Mouse (Mus musculus) T-cell, adult 66 days (primary cell): Measurements from ENCODE around the gene Krtap9-5. TPM values are rescaled to one million over a fixed set of nuclear protein-coding genes. Genes with fewer than 3 reads are reported as not detected.

ENCODE experiments used
- total RNA-seq, 2 experiments: library from RNA; stranded (reverse); gene quantifications; 3 replicates in 1 of 2; 4 replicates in 1 of 2; pipeline ENCODE4 v1.2.4; 2023

Gene Krtap9-5
- total RNA-seq, result not detected

DNA sequence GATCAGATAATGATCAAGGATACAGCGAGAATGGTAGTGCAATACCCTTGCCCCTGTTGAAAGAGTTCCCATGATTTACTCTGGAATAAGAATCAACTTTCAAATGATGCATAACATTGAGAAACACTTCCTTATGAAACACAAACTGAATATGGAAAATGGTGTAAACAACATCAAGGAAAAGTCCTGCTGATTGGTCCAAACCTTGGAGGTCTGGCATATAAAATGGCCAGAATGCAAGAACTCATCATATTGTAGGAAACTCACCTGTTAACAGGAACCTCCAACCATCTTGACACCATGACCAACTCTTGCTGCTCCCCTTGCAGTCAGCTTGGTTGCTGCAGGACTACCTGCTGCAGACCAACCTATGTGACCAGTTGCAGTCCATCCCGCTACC, at the start of gene Krtap9-5:
TSS of gene Krtap9-5 (plus strand) at position 301 of the 400 bp plus-strand sequence.

DNA sequence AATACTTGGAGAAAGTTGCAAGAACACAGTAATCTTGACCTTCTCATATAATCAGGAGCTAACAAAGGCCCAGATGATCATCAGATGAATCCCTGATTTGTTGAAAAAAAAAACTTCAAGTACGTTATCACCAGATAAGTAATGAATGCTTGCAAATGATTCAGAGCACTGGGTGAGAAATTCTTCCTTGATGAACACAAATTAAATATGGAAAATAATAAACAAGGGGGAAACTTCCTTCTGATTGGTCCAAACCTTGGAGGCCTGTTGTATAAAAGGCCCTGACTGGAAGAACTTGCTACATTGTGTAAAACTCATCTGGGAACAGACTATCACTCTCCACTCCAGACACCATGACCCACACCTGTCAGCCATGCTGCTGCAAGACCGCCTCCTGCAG, 40.7 kb upstream of the Krtap9-5 start, which contains the start of gene Krtap31-1:
TSS of gene Krtap31-1 (plus strand) at position 301 of the 400 bp plus-strand sequence.

DNA sequence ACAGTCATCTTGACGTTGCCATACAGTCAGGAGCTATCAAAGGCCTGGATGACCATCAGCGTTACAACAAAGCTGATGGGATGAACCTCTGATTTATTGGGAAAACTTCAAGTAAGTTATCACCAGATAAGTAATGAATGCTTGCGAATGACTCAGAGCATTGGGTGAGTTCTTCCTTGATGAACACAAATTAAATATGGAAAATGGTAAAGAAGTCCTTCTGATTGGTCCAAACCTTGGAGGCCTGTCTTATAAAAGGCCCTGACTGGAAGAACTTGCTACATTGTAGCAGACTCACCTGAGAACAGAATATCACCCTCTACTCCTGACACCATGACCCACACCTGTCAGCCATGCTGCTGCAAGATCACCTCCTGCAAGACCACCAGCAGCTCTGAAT, 33.8 kb upstream of the Krtap9-5 start, which contains the start of gene Gm11565:
TSS of gene Gm11565 (plus strand) at position 301 of the 400 bp plus-strand sequence.

DNA sequence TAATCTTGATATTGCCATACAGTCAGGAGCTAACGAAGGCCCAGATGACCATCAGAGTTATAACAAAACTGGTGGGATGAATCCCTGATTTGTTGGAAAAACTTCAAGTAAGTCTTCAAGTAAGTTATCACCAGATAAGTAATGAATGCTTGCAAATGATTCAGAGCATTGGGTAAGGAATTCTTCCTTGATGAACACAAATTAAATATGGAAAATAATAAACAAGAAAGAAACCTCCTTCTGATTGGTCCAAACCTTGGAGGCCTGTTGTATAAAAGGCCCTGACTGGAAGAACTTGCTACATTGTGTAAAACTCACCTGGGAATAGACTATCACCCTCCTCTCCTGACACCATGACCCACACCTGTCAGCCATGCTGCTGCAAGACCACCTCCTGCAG, 12.3 kb upstream of the Krtap9-5 start, which contains the start of gene Krtap31-2:
TSS of gene Krtap31-2 (plus strand) at position 301 of the 400 bp plus-strand sequence.

DNA sequence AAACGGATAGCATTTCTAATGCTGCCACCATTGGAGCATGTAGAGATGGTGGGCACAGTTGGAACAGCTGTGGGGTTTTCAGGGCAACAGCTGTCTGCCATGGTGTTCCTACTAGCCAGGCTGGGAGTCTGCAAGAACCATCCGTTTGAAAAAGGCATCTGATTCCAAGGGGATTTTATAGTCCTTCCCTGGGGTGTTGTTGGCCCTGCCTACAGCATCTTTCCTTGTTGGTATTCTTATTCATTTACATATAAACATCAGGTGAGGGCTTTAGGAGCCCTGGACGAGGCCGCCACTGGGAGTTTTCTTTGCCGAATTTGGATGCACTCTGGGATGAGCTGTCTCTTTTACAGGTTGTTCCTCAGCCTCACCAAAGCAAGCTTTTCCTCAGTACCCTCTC, 30.7 kb downstream of the Krtap9-5 start, which contains the start of gene Krtap29-1:
TSS of gene Krtap29-1 (minus strand) at position 101 of the 400 bp plus-strand sequence.

DNA sequence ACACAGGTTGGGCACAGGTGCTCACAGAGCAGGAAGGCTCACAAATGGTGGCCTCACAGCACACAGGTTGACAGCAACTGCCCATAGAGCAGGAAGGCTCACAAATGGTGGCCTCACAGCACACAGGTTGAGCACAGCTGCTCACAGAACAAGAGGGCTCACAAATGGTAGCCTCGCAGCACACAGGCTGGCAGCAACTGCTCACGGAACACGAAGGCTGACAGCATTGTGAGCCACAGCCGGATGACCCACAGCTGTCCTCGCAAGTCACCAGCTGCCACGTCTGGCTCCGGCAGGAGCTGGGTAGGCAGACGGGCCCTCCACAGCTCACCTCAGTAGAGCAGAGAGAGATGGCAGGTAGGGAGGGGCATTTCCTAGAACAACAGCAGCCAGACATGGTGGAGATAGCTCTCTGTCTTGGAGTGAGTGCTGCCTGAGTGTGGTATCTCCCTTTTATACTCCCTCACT, 37.9 kb downstream of the Krtap9-5 start, which contains the start of gene Krtap16-1:
TSS of gene Krtap16-1 (minus strand) at position 418 of the 468 bp plus-strand sequence.

DNA sequence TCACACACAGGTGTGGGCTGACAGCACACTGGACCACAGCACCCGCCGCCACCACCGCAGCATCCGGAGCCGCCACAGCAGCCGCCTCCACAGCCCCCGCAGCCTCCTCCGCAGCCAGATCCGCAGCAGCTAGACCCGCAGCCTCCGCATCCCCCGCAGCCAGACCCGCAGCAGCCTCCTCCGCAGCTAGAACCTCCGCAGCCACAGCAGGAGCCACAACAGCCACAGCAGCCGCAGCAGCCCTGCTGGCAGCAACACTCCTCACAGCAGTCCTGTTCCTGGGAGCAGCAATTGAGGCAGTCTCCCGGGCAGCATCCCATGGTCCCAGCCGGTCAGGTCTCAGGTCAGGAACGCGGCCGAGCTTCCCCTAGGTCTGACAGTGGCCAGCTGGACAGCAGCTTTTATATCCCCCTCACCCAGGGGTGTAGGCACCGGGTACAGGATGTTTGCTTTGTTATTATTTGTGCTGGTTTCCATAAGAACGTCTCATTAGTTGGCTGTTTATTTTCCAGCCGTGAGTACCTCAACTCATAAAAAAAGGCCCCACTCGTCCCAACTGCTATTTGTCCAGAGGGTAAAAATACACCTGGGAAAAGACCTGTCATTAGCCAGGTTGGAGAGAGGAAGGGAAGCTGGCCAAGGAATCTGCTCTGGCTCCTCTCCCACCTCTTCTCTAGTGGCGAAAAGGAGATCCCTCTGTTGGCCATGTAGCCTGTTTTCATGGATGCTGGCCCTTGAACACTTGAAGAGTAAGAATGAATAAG, 45.5 kb downstream of the Krtap9-5 start, which contains the start of gene Krtap17-1:
TSS of gene Krtap17-1 (minus strand) at position 375 of the 764 bp plus-strand sequence.

Other genes with a start within 250 kb of the Krtap9-5 start
- gene Gm14180, start 214.2 kb upstream of the Krtap9-5 start, total RNA-seq, result not detected
- gene Gm11595, start 175.6 kb upstream of the Krtap9-5 start, total RNA-seq, result not detected
- gene Krtap4-8, start 167.8 kb upstream of the Krtap9-5 start, total RNA-seq, result not detected
- not detected for gene Krtap4-9, start 163.3 kb upstream of the Krtap9-5 start, total RNA-seq
- gene Gm11596, start 155.0 kb upstream of the Krtap9-5 start, total RNA-seq, result not detected
- gene Gm11569, start 149.5 kb upstream of the Krtap9-5 start, total RNA-seq, result not detected
- not detected for gene Gm11554, start 144.0 kb upstream of the Krtap9-5 start, total RNA-seq
- gene Krtap4-13, start 138.6 kb upstream of the Krtap9-5 start, total RNA-seq, result not detected
- gene Gm11564, start 132.8 kb upstream of the Krtap9-5 start, total RNA-seq, result not detected
- not detected for gene 2300003K06Rik, start 110.4 kb upstream of the Krtap9-5 start, total RNA-seq
- not detected for gene Krtap4-16, start 96.9 kb upstream of the Krtap9-5 start, total RNA-seq
- not detected for gene Gm11568, start 90.6 kb upstream of the Krtap9-5 start, total RNA-seq
- gene Gm11559, start 84.0 kb upstream of the Krtap9-5 start, total RNA-seq, result not detected
- gene Krtap9-1, start 75.1 kb upstream of the Krtap9-5 start, total RNA-seq, result not detected
- gene Gm11567, start 69.3 kb upstream of the Krtap9-5 start, total RNA-seq, result not detected
- gene Krtap31-1, start 40.6 kb upstream of the Krtap9-5 start, total RNA-seq, result not detected
- not detected for gene Gm11565, start 33.7 kb upstream of the Krtap9-5 start, total RNA-seq
- gene Krtap31-2, start 12.2 kb upstream of the Krtap9-5 start, total RNA-seq, result not detected
- gene Krtap29-1, start 30.6 kb downstream of the Krtap9-5 start, total RNA-seq, result not detected
- gene Krtap16-1, start 38.1 kb downstream of the Krtap9-5 start, total RNA-seq, result not detected
- gene Krtap17-1, start 45.5 kb downstream of the Krtap9-5 start, total RNA-seq, result not detected
- gene Krt33a, start 67.7 kb downstream of the Krtap9-5 start, total RNA-seq, result not detected
- not detected for gene Krt33b, start 81.4 kb downstream of the Krtap9-5 start, total RNA-seq
- gene Krt34, start 93.1 kb downstream of the Krtap9-5 start, total RNA-seq, result not detected
- gene Krt31, start 102.1 kb downstream of the Krtap9-5 start, total RNA-seq, result not detected
- not detected for gene Krt32, start 139.8 kb downstream of the Krtap9-5 start, total RNA-seq
- not detected for gene Krt35, start 147.8 kb downstream of the Krtap9-5 start, total RNA-seq
- gene Krt36, start 157.2 kb downstream of the Krtap9-5 start, total RNA-seq, result not detected
- not detected for gene Krt13, start 173.1 kb downstream of the Krtap9-5 start, total RNA-seq
- not detected for gene Krt15, start 187.5 kb downstream of the Krtap9-5 start, total RNA-seq
- not detected for gene Krt19, start 200.2 kb downstream of the Krtap9-5 start, total RNA-seq
- gene Krt9, start 244.8 kb downstream of the Krtap9-5 start, total RNA-seq, result not detected